Mouse (Mus musculus) lung, adult 18-20 months (tissue): ENCODE data around the gene Cd79b.
"Not testable (repeated sequence)": the region's sequence is repeated elsewhere in the genome, so short reads cannot be mapped to it uniquely, and the experiment has no call there.

Source experiments
- DNase-seq, 2 experiments: peaks; one replicate each; pipeline ENCODE4 v3.0.0; 2022; ENCODE audit warnings: mixed read lengths in 2 of 2

Cd79b gene

GRCm38 (mm10) chr11:106314333-106314812 is at the start of gene Cd79b:
TSS of gene Cd79b (minus strand) at chr11:106314762.
- DNase-seq, result peak in 1 of 2 experiments; percentile 37

DNA sequence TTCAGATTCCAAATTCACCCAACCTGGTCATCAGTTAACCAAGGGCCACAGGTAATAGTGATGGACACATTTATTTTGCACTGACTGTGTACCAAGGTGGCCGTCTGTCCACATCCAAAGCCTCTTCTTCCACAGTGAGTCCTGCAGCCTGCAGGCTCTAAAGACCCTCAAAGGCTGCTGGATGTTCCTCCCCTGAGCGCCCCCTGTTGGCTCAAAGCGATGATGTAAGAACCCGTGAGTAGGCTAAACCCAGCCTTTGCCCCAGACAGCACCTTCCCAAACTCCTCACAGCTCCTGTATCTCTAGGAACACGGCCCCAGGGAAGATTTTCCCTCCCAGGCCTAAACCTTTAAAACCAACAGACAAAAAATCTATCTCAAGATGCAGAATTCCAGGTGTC is 44.8 kb upstream of the Cd79b start:
- DNase-seq, result no peak

- peak in 1 of 2 experiments; percentile 29 for DNase-seq
Observed at GRCm38 (mm10) chr11:106355382-106356128, 41.0 kb upstream of the Cd79b start.

- DNase-seq, result no peak
Observed at GRCm38 (mm10) chr11:106354181-106354580, 39.6 kb upstream of the Cd79b start.

- DNase-seq, result no peak
Observed at GRCm38 (mm10) chr11:106353188-106353587, 38.6 kb upstream of the Cd79b start, which contains the start of gene Scn4a. TSS of gene Scn4a (minus strand) at chr11:106353288.

- no peak for DNase-seq
Observed at GRCm38 (mm10) chr11:106351941-106352340, 37.4 kb upstream of the Cd79b start.

DNA sequence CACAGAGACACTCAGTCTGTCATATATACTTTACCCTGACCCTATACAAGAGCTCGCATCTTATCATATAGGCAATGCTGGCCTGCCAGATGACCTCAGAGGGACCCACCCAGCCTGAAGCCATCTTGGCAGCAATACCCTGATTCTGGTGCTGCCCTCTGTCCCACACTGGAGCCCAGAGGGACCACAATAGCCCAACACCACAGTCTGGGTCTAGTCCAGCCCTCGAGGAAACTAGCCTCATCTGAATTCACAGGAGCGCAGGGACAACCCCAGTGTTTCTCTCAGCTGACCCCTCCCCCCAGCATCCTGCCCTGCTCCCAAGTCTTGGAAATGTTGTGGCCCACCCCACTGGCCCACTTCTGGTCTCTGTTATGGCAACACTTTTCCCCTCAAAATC is 36.7 kb upstream of the Cd79b start:
- DNase-seq, result no peak

DNA sequence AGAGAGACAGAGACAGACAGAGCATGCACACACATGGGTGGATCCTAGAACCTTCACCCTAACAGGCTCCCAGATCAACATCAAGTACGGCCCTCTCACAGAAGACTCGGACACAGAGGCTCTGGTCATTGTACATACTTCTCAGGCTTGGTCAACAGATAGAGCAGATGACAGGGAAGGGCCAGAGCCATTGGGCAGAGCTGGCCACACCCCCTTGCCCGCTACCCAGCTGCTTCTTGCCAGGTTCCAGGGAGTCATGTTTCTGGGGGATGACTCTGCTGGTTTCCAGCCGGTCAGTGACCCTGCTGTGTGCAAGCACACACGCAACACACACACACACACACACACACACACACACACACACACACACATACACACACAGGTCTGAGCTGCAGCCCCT is 36.3 kb upstream of the Cd79b start:
- peak; percentile 24 to 39 for DNase-seq

DNA sequence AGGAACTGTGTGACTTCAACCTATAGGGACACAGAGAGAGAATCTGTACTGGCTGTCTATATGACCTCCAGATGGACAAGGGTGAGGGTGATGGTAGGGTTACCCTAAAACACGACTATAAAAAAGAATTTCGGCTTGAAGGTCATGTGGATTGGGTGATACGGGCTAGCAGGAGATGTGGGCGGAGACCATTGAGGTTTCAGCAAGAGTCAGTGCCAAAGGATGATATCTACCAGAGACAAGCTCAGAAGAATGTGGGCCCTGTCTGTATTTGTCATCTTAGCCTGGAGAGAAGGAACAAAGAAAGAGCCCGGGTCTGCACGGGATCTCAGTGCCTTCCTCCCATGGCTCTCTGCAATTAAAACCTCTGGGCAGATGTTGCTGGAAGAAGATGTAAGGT is 35.2 kb upstream of the Cd79b start:
- no peak for DNase-seq

GRCm38 (mm10) chr11:106344910-106345309 is 30.3 kb upstream of the Cd79b start:
- no peak for DNase-seq

DNA sequence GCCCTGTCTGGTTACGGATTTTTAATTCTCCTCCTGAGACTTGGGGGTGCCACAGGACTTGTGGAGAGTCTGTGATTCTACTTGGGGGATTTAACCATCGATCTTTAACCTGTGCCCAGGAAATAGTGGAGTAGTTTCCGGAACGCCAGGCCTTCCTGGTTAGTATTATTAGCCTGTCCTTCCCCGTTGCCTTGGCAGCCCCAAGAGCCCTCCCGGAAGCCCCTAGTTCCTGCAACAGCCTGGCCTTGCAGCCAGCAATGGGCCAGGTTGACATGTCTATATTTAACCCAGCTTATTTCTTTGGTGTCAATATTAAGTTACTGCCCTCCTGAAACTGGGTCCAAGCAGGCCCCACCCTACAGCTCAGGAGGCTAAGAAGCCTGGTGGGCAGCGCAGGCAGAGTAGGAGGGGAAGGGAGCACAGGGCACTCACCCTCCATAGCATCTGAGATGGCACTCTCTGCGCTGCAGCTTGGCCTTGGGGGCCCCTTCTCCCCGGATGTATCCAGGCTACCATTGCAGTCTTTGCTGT is 26.5 kb upstream of the Cd79b start:
- DNase-seq, result no peak

DNA sequence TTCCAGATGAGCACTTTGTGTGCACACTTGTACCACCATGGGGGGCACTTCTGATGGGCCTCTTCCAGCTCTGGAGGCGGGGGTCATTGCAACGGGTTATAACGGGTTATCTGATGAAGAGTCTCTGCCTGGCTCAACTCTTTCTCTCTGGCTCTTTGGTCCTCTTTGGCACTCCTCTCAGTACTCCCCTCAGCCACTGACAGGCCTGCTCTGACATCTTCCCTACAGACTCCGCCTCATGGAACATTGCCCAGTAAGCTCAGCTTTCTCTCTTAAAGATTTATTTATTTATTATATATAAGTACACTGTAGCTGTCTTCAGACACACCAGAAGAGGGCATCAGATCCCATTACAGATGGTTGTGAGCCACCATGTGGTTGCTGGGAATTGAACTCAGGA is 24.8 kb upstream of the Cd79b start:
- not testable (repeated sequence) for DNase-seq

DNA sequence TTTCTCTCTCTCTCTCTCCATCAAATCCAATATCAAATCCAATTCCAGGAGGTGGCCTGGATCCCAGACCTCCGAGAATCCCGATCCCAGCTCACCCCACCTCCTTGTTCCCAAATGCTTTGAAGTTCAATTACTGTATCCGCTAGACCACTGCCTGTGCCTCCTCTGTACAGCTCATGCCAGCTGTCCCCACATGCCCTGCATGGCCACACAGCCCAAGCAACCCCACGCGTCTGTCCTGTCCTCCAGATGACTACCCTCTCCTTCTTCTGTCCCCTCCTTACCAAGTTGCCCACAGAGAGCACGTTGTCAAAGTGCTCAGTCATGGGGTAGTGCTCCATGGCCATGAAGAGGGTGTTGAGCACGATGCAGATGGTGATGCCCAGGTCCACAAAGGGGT is 24.3 kb upstream of the Cd79b start:
- no peak for DNase-seq

GRCm38 (mm10) chr11:106338029-106338428 is 23.5 kb upstream of the Cd79b start:
- DNase-seq, result no peak

DNA sequence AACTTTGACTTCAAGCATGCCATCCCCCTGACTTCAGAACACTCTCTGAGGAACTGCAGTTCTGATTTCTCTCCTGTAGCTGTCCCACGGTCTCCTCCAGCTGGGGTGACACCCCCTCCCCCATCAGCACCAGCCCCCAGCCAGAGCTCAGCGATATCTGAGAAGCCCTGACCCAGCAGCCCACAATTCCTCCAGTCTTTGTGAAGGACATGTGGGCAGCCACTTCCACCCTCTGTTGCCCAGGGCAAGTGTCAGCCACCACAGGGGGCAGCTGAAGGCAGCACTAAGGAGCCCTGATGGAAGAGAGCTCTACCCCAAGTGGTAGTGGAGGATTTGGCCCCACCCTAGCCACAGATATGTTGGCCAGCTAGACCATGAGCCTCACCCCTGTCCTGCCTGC is 19.5 kb upstream of the Cd79b start:
- DNase-seq, result no peak

DNA sequence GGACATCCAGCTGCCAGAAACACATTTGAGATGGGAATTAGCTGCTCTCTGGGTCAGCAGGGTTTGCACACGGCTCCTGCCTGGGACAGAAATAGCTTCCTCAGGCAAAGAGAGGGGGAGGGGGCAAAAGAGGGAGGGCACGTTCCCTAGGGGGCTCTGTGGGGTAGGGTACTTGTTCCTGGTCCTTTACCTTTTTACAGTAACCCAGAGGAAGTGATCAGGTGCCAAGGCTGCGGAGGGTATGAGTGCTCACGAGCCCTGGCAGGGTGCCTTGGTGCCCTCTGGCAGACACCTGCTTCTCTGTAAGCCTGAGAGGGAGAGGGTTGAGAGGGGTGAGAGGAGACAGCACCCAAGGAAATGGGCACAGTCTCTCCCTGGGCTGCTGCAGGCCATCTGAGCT is 17.9 kb upstream of the Cd79b start:
- no peak for DNase-seq

GRCm38 (mm10) chr11:106329682-106330081 is 15.1 kb upstream of the Cd79b start:
- peak; percentile 24 to 51 for DNase-seq

- peak in 1 of 2 experiments; percentile 34 for DNase-seq
Observed at GRCm38 (mm10) chr11:106329128-106329527, 14.6 kb upstream of the Cd79b start.

GRCm38 (mm10) chr11:106328521-106328920 is 14.0 kb upstream of the Cd79b start:
- no peak for DNase-seq

GRCm38 (mm10) chr11:106326475-106326874 is 11.9 kb upstream of the Cd79b start:
- no peak for DNase-seq

- peak; percentile 53 to 66 for DNase-seq
Observed at GRCm38 (mm10) chr11:106325566-106326206, 11.1 kb upstream of the Cd79b start.

GRCm38 (mm10) chr11:106324858-106325257 is 10.3 kb upstream of the Cd79b start:
- no peak for DNase-seq

- no peak for DNase-seq
Observed at GRCm38 (mm10) chr11:106318406-106319366, 4.1 kb upstream of the Cd79b start.
